Mouse (Mus musculus) CH12.LX (cell line): ENCODE results near the gene Myo9b. TPM values are rescaled to one million over a fixed set of nuclear protein-coding genes. Genes with fewer than 3 reads are reported as not detected.

Experiments used
- DNase-seq: peaks from one replicate; pipeline ENCODE4 v3.0.0-alpha.2; 2013; ENCODE audit errors: extremely low read depth
- H3K27ac ChIP-seq: 2 replicates; pipeline ENCODE4 v1.5.1; 2012; ENCODE audit warnings: low read depth, mild to moderate bottlenecking, control low read depth, moderate library complexity; ENCODE audit not compliant: insufficient read depth
- H3K27me3 ChIP-seq: replicated peaks from 2 replicates; pipeline ENCODE3; 2012; ENCODE audit warnings: inconsistent platforms
- H3K36me3 ChIP-seq, 2 experiments: replicated peaks in 1 of 2; 2 replicates each; pipeline versions ENCODE3 to v1.6.1; 2012; ENCODE audit warnings: inconsistent platforms in 1 of 2, low read length in 1 of 2, mild to moderate bottlenecking in 1 of 2, mixed read lengths in 1 of 2, moderate library complexity in 1 of 2; ENCODE audit not compliant: control insufficient read depth in 1 of 2, insufficient read depth in 1 of 2
- H3K4me1 ChIP-seq, 2 experiments: 2 replicates each; pipeline ENCODE4 v1.6.1; 2012; ENCODE audit warnings: inconsistent platforms in 1 of 2, moderate library complexity in 1 of 2; ENCODE audit not compliant: insufficient read depth in 2 of 2, control insufficient read depth in 1 of 2
- H3K4me2 ChIP-seq: 2 replicates; pipeline ENCODE4 v1.6.1; 2012; ENCODE audit warnings: low read depth, mild to moderate bottlenecking, control low read depth; ENCODE audit not compliant: poor library complexity, insufficient read depth, severe bottlenecking
- H3K4me3 ChIP-seq, 3 experiments: fragments of 150-350 bp in 1 of 3; sonication (generic) in 1 of 3; replicated peaks in 1 of 3; 2 replicates each; pipeline versions ENCODE3 to v1.5.1; 2011 to 2012; ENCODE audit warnings: low read depth in 2 of 3, low read length in 2 of 3, mild to moderate bottlenecking in 2 of 3, moderate library complexity in 2 of 3, control low read depth in 1 of 3, improper control_type of control experiment in 1 of 3, inconsistent platforms in 1 of 3, mixed read lengths in 1 of 3; ENCODE audit not compliant: poor library complexity in 1 of 3
- H3K79me2 ChIP-seq: replicated peaks from 2 replicates; pipeline ENCODE4 v1.6.1; 2012; ENCODE audit warnings: mild to moderate bottlenecking, moderate library complexity; ENCODE audit not compliant: control insufficient read depth, poor library complexity, insufficient read depth, severe bottlenecking; ENCODE audit errors: extremely low read depth
- H3K9ac ChIP-seq: 2 replicates; pipeline ENCODE4 v1.6.1; 2012; ENCODE audit warnings: low read depth, mild to moderate bottlenecking, control low read depth, moderate library complexity; ENCODE audit not compliant: insufficient read depth
- H3K9me3 ChIP-seq: replicated peaks from 2 replicates; pipeline ENCODE3; 2012; ENCODE audit warnings: low read length, inconsistent platforms, mixed read lengths
- CTCF ChIP-seq, 2 experiments: IDR thresholded peaks in 1 of 2; conservative IDR thresholded peaks in 1 of 2; 2 replicates each; pipeline ENCODE4 v1.5.1; 2011 to 2012; ENCODE audit warnings: low read depth in 2 of 2, low read length in 2 of 2, improper control_type of control experiment in 1 of 2, inconsistent platforms in 1 of 2, mild to moderate bottlenecking in 1 of 2, moderate library complexity in 1 of 2
- E2F4 ChIP-seq: IDR thresholded peaks from 2 replicates; pipeline ENCODE4 v1.6.1; 2011; ENCODE audit warnings: low read depth, low read length, improper control_type of control experiment; ENCODE audit not compliant: insufficient replicate concordance
- ELF1 ChIP-seq: IDR thresholded peaks from 2 replicates; pipeline ENCODE4 v1.6.1; 2014; ENCODE audit warnings: low read depth, mild to moderate bottlenecking, inconsistent platforms, low read length, improper control_type of control experiment
- GABPA ChIP-seq: IDR thresholded peaks from 2 replicates; pipeline ENCODE4 v1.6.1; 2012; ENCODE audit warnings: low read depth, low read length, improper control_type of control experiment, inconsistent platforms; ENCODE audit not compliant: insufficient replicate concordance
- HCFC1 ChIP-seq: IDR thresholded peaks from 2 replicates; pipeline ENCODE4 v1.6.1; 2012; ENCODE audit warnings: low read depth, mild to moderate bottlenecking, inconsistent platforms, low read length, improper control_type of control experiment
- JUN ChIP-seq: IDR thresholded peaks from 2 replicates; pipeline ENCODE4 v1.6.1; 2011; ENCODE audit warnings: low read depth, mild to moderate bottlenecking, low read length, improper control_type of control experiment, moderate library complexity; ENCODE audit not compliant: insufficient read depth
- JUND ChIP-seq: conservative IDR thresholded peaks from 2 replicates; pipeline ENCODE4 v1.6.1; 2011; ENCODE audit warnings: low read depth, low read length, improper control_type of control experiment
- KAT2A ChIP-seq: IDR thresholded peaks from 2 replicates; pipeline ENCODE4 v1.6.1; 2012; ENCODE audit warnings: low read length, improper control_type of control experiment, inconsistent platforms; ENCODE audit not compliant: insufficient replicate concordance
- MAZ ChIP-seq: IDR thresholded peaks from 2 replicates; pipeline ENCODE4 v1.6.1; 2012; ENCODE audit warnings: low read depth, mild to moderate bottlenecking, inconsistent platforms, low read length, improper control_type of control experiment, moderate library complexity
- MXI1 ChIP-seq: IDR thresholded peaks from 2 replicates; pipeline ENCODE4 v1.6.1; 2011; ENCODE audit warnings: mild to moderate bottlenecking, low read depth, low read length, improper control_type of control experiment
- NELFE ChIP-seq: IDR thresholded peaks from 2 replicates; pipeline ENCODE4 v1.6.1; 2011; ENCODE audit warnings: low read depth, low read length, improper control_type of control experiment
- NRF1 ChIP-seq: IDR thresholded peaks from 2 replicates; pipeline ENCODE4 v1.6.1; 2014; ENCODE audit warnings: low read depth, mild to moderate bottlenecking, inconsistent platforms, low read length, improper control_type of control experiment, moderate library complexity
- PAX5 ChIP-seq: IDR thresholded peaks from 2 replicates; pipeline ENCODE4 v1.6.1; 2012; ENCODE audit warnings: low read length, inconsistent platforms, mixed read lengths
- POLR2A ChIP-seq: IDR thresholded peaks from 2 replicates; pipeline ENCODE4 v1.6.1; 2011; ENCODE audit warnings: low read depth, mild to moderate bottlenecking, improper control_type of control experiment, low read length
- RAD21 ChIP-seq: IDR thresholded peaks from 2 replicates; pipeline ENCODE4 v1.6.1; 2011; ENCODE audit warnings: low read depth, mild to moderate bottlenecking, low read length, improper control_type of control experiment, moderate library complexity
- RCOR1 ChIP-seq: conservative IDR thresholded peaks from 2 replicates; pipeline ENCODE4 v1.6.1; 2012; ENCODE audit warnings: low read depth, mild to moderate bottlenecking, inconsistent platforms, low read length, improper control_type of control experiment
- SIN3A ChIP-seq: IDR thresholded peaks from 2 replicates; pipeline ENCODE4 v1.6.1; 2012; ENCODE audit warnings: low read length, improper control_type of control experiment, inconsistent platforms
- SMC3 ChIP-seq: IDR thresholded peaks from 2 replicates; pipeline ENCODE4 v1.6.1; 2011; ENCODE audit warnings: low read depth, low read length, improper control_type of control experiment
- TBP ChIP-seq: conservative IDR thresholded peaks from 2 replicates; pipeline ENCODE4 v1.6.1; 2011; ENCODE audit warnings: low read depth, low read length, improper control_type of control experiment
- TCF12 ChIP-seq: IDR thresholded peaks from 2 replicates; pipeline ENCODE4 v1.6.1; 2014; ENCODE audit warnings: low read depth, mild to moderate bottlenecking, inconsistent platforms, low read length, improper control_type of control experiment
- USF1 ChIP-seq: IDR thresholded peaks from 2 replicates; pipeline ENCODE4 v1.6.1; 2014; ENCODE audit warnings: low read depth, mild to moderate bottlenecking, inconsistent platforms, low read length, improper control_type of control experiment
- ZMIZ1 ChIP-seq: IDR thresholded peaks from 2 replicates; pipeline ENCODE4 v1.6.1; 2012; ENCODE audit warnings: low read depth, mild to moderate bottlenecking, inconsistent platforms, low read length, improper control_type of control experiment
- ZNF384 ChIP-seq: IDR thresholded peaks from 2 replicates; pipeline ENCODE4 v1.6.1; 2012; ENCODE audit warnings: low read depth, low read length, improper control_type of control experiment, inconsistent platforms
- dilution Hi-C: fragments of 300-500 bp; cut with MboI; formaldehyde crosslinking; loops from 2 replicates; pipeline ENCODE4 v1.14.3; 2020; ENCODE audit warnings: low sequenced_read_pairs; ENCODE audit not compliant: extremely low pct_unique_long_range_greater_than_20kb, extremely low pct_ligation_motif_present
- in situ Hi-C: fragments of 300-500 bp; cut with MboI; formaldehyde crosslinking; loops from 3 replicates; pipeline ENCODE4 v1.14.3; 2019; ENCODE audit warnings: low sequenced_read_pairs, low pct_ligation_motif_present, low pct_unique_long_range_greater_than_20kb, mixed read lengths
- polyA plus RNA-seq: library from polyadenylated mRNA; unstranded; fragments of >175 nt; gene quantifications from 2 replicates; pipeline ENCODE4 v1.2.1, GENCODE M21; 2012; ENCODE audit warnings: low read depth; ENCODE audit not compliant: insufficient read length
- total RNA-seq, 2 experiments: library from RNA; depleted of rRNA; stranded (reverse); fragments of 300-350 nt in 1 of 2; fragments of >200 nt in 1 of 2; gene quantifications; 2 replicates each; pipeline ENCODE4 v1.2.3; 2012 to 2014

Myo9b gene
- total and polyA plus RNA-seq, 3 experiments: 14.2 to 36.2 (median 29.0) TPM

- Histone ChIP-seq H3K27ac (peak within 1 kb of the TSS; percentile 21), H3K79me2 (peaks cover 6% of the 10 kb centered on the region; the same call in 1 of the 2 replicates), H3K4me3 (peak within 1 kb of the TSS; percentile 36 to 89 (median 49)), H3K9me3 (no peaks in the 10 kb centered on the region), H3K4me2 (peak within 1 kb of the TSS; percentile 89), H3K27me3 (no peaks in the 10 kb centered on the region), H3K4me1 (peaks cover 13 to 49% of the 10 kb centered on the region in 2 experiments), H3K36me3 (peaks cover 15 to 23% of the 10 kb centered on the region in 2 experiments), H3K9ac (peak within 1 kb of the TSS; percentile 60)
- dilution Hi-C loops (no loop called here), in situ Hi-C loops (no loop called here)
- DNase-seq: no peak
- TF ChIP-seq PAX5: no peak
- no peak for TF ChIP-seq RCOR1
- TF ChIP-seq JUND: no peak
- TF ChIP-seq JUN: no peak
- TF ChIP-seq ZNF384: no peak
- no peak for TF ChIP-seq TCF12
- TF ChIP-seq MXI1: no peak
- no peak for TF ChIP-seq CTCF (conservative IDR thresholded peaks at IDR 0.05 in 1 of 2, IDR thresholded peaks at IDR 0.05 in 1 of 2; ENCODE audit: low read depth in 2 of 2, low read length in 2 of 2)
Observed at GRCm38 (mm10) chr8:71395629-71396028, 123.1 kb downstream of the Myo9b start, which contains the start of gene Ushbp1. Ushbp1 (minus strand) TSS chr8:71395802.

DNA sequence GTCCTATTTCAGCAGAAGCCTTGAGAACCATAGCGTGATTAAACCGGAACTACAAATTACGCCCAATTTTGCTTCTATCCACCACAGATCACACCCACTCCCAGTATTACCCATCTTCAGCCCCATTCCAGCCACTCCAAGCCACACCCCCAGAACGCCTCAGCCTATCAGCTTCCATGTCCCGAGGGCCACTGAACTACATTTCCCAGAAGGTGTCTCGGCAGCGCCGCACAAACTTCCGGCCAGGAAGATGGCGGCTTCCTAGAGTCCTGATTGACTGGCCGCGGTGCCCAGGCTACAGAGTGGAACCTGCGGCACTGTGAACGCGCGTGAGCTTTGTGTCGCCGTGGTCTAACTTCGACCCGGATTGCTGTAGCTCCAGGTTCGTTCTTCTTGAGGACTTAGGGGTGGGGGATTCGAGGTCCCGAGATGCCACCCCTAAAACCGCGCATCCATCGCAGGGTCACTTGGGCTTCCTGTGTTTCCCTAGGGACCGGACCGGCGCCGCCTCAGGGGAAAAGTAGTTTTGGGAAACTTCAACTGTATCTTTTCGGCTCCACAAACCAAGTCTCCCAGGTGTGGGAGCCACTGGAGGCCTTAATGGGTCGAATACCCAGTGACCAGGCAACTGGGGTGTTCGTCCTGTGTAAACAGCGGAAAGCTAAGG is 124.3 kb downstream of the Myo9b start, which contains the start of gene Babam1:
Gene Babam1 (plus strand): TSS at position 223 of the 667 bp plus-strand sequence.
- in situ Hi-C loops: no loop called here
- Histone ChIP-seq H3K79me2 (peaks cover 6% of the 10 kb centered on the region; the same call in 1 of the 2 replicates), H3K27ac (peak within 1 kb of the TSS; percentile 35), H3K27me3 (no peaks in the 10 kb centered on the region), H3K36me3 (peaks cover 19 to 31% of the 10 kb centered on the region in 2 experiments), H3K9ac (peak within 1 kb of the TSS; percentile 87), H3K4me2 (peak within 1 kb of the TSS; percentile 89), H3K9me3 (no peaks in the 10 kb centered on the region), H3K4me3 (peak within 1 kb of the TSS; percentile 74 to 97 (median 89)), H3K4me1 (peaks cover 12 to 40% of the 10 kb centered on the region in 2 experiments)
- dilution Hi-C loops: no loop called here
- TF ChIP-seq KAT2A (peak; percentile 95; the same call in 1 of the 2 replicates), HCFC1 (peak; percentile 99), SIN3A (peak; percentile 68; the same call in 1 of the 2 replicates), MAZ (no peak), POLR2A (peak; percentile 88), SMC3 (no peak), RAD21 (no peak), ELF1 (peak; percentile 86), USF1 (no peak), ZMIZ1 (peak; percentile 71; the same call in 1 of the 2 replicates), MXI1 (peak; percentile 52; the same call in 1 of the 2 replicates), TBP (peak; percentile 65; the same call in 1 of the 2 replicates), TCF12 (peak; percentile 85), NELFE (peak; percentile 63; the same call in 1 of the 2 replicates), E2F4 (no peak), NRF1 (peak; percentile 56; the same call in 1 of the 2 replicates), GABPA (peak; percentile 38; the same call in 1 of the 2 replicates)
- peak; percentile 99 for DNase-seq
